Mouse (Mus musculus) heart, postnatal 36 days (tissue): Measurements from ENCODE around the gene AU041133. TPM values are rescaled to one million over a fixed set of nuclear protein-coding genes. Genes with fewer than 3 reads are reported as not detected.
"Not testable (repeated sequence)": the region's sequence is repeated elsewhere in the genome, so short reads cannot be mapped to it uniquely, and the experiment has no call there.

Experiments used
- DNase-seq, 2 experiments: peaks; one replicate each; pipeline ENCODE4 v3.0.0; 2021 to 2022
- intact Hi-C: fragments of 180-260 bp; cut with DNase I; formaldehyde crosslinking; loops from one replicate; pipeline ENCODE4 v1.15.1; 2025
- total RNA-seq, 2 experiments: library from RNA; stranded (reverse); gene quantifications; 2 replicates each; pipeline ENCODE4 v1.2.3; 2021

AU041133 gene
- total RNA-seq = 1 to 10 TPM; 2.5 to 2.6 TPM

GRCm38 (mm10) chr10:82127850-82128401 lies at the start of gene AU041133:
TSS of gene AU041133 (plus strand) at chr10:82128013.
- peak; percentile 79 to 82 for DNase-seq
- intact Hi-C loops = loop anchor here (5.0 kb wide), 2 partner anchors 81 to 131 kb away; partner anchors contain the start of gene Zfp873

- intact Hi-C loops = loop anchor here (5.0 kb wide), 1 partner anchor 36 kb away; the partner anchor contains the start of gene Zfp873
- DNase-seq = peak; percentile 63 to 65
Measured at GRCm38 (mm10) chr10:82082728-82083621, 44.8 kb upstream of the AU041133 start, which contains the start of gene BC024063. TSS of gene BC024063 (plus strand) at chr10:82083353.

GRCm38 (mm10) chr10:82083622-82083971 lies 44.2 kb upstream of the AU041133 start:
- intact Hi-C loops = loop anchor here (5.0 kb wide), 1 partner anchor 36 kb away; the partner anchor contains the start of gene Zfp873
- DNase-seq = not testable (repeated sequence)

GRCm38 (mm10) chr10:82117206-82117605 lies 10.6 kb upstream of the AU041133 start:
- intact Hi-C loops = no loop called here
- no peak for DNase-seq

- intact Hi-C loops = no loop called here
- no peak for DNase-seq
Measured at GRCm38 (mm10) chr10:82145282-82145681, 17.5 kb downstream of the AU041133 start.

GRCm38 (mm10) chr10:82147571-82147970 lies 19.8 kb downstream of the AU041133 start:
- intact Hi-C loops = no loop called here
- DNase-seq = no peak

GRCm38 (mm10) chr10:82167777-82168176 lies 40.0 kb downstream of the AU041133 start:
- DNase-seq = no peak
- intact Hi-C loops = no loop called here

- no peak for DNase-seq
- intact Hi-C loops = loop anchor here (2.0 to 5.0 kb wide), 3 partner anchors 527 to 667 kb away; partner anchors contain the start of gene BC025920
Measured at GRCm38 (mm10) chr10:82169776-82170175, 42.0 kb downstream of the AU041133 start.

- no peak for DNase-seq
- intact Hi-C loops = loop anchor here (2.0 to 5.0 kb wide), 3 partner anchors 529 to 668 kb away; partner anchors contain the start of gene BC025920
Measured at GRCm38 (mm10) chr10:82170808-82171207, 43.0 kb downstream of the AU041133 start.

- intact Hi-C loops = loop anchor here (5.0 kb wide), 1 partner anchor 131 kb away; the partner anchor contains the start of gene Zfp873
- peak; percentile 72 to 74 for DNase-seq
Measured at GRCm38 (mm10) chr10:82178257-82179064, 50.6 kb downstream of the AU041133 start.

Other genes with a start within 250 kb of the AU041133 start
- gene Zfp781, start 197.5 kb upstream of the AU041133 start, total RNA-seq = under 1 TPM; 0.46 to 0.92 TPM
- gene Zfp873, start 79.9 kb upstream of the AU041133 start, total RNA-seq = 1 to 10 TPM; 4.2 to 4.7 TPM
- gene BC024063, start 44.7 kb upstream of the AU041133 start, total RNA-seq = 1 to 10 TPM; 2.6 to 3.0 TPM
- gene Zfp938, start 113.3 kb downstream of the AU041133 start, total RNA-seq = 1 to 10 TPM; 4.9 to 5.1 TPM
- gene 4932415D10Rik, start 188.6 kb downstream of the AU041133 start, total RNA-seq = not detected
- 1 to 10 TPM; 1.6 to 2.1 TPM for gene Gm4924, start 226.2 kb downstream of the AU041133 start, total RNA-seq